Mouse (Mus musculus): ENCODE measurements around the gene Rere.

DNA sequence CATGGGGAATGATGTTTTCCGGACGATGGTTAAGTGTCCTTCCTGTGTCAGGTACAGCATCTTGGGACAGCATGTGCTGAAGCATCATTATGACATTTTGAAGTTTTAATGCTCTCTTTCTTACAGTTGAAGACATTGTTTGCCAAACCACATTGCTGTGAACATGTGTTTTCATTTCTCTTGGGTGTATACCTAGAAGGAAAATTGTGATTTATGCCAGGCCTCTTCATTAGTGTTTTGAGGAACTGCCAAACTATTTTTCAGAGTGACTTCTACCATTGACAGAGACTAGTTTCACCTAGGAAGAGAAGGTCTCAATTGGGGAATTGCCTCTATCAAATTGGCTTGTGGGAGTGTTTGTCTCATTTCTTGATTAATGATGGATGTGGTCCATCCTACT, 44.6 kb downstream of the Rere start:
- TF ChIP-seq GATA1 (IDR thresholded peaks at IDR 0.05; ENCODE audit: low read length), result no peak
- TF ChIP-seq TAL1 (IDR thresholded peaks at IDR 0.05; ENCODE audit: low read length), result no peak

Data from erythroblast, embryonic 14.5 days (primary cell).